Mouse (Mus musculus) cortical plate, adult 2 months (tissue): ENCODE data around the gene Mymk.

ENCODE experiments used
- CTCF ChIP-seq: fragments of 200-500 bp; IDR thresholded peaks from 2 replicates; pipeline ENCODE4 v1.5.1; 2011; ENCODE audit warnings: mild to moderate bottlenecking, control low read depth, low read length; ENCODE audit not compliant: insufficient read depth; ENCODE audit errors: extremely low read depth
- POLR2A ChIP-seq: fragments of 200-500 bp; IDR thresholded peaks from 2 replicates; pipeline ENCODE4 v1.6.1; 2011; ENCODE audit warnings: mild to moderate bottlenecking, low read length, control low read depth; ENCODE audit not compliant: insufficient read depth; ENCODE audit errors: extremely low read depth

GRCm38 (mm10) chr2:27058751-27059150 is 13.2 kb downstream of the Mymk start:
- TF ChIP-seq CTCF (no peak), POLR2A (no peak)
